Mouse (Mus musculus): ENCODE data around the gene Dusp18. TPM values are rescaled to one million over a fixed set of nuclear protein-coding genes. Genes with fewer than 3 reads are reported as not detected.

The Dusp18 gene
- 5.2 and 5.6 TPM in 2 replicates for polyA plus RNA-seq (2015; fragmentation: Nextera tagmentation; extraction: Ambion mirVana)

GRCm38 (mm10) chr11:3894406-3895281, at the start of gene Dusp18, which contains the start of gene 4921536K21Rik:
Gene Dusp18 (plus strand): TSS chr11:3895240.
Gene 4921536K21Rik (minus strand): TSS chr11:3895098.
- Histone ChIP-seq H3K36me3 (ENCODE audit: control insufficient read depth, insufficient read depth, low read length) (no peaks in the 10 kb centered on the region; the same call in 1 of the 2 replicates), H3K4me3 (ENCODE audit: low read length) (peak within 1 kb of the TSS; percentile 48), H3K4me2 (ENCODE audit: low read depth, low read length) (peak within 1 kb of the TSS; percentile 84), H3K27ac (ENCODE audit: low read length) (peak within 1 kb of the TSS; percentile 86), H3K9me3 (ENCODE audit: control insufficient read depth, low read length) (no peaks in the 10 kb centered on the region), H3K4me1 (ENCODE audit: control insufficient read depth, insufficient read depth, low read length) (0 out of 2 replicates have a peak, but pooled peaks cover 2% of the 10 kb centered on the region), H3K9ac (ENCODE audit: low read depth, low read length) (peak within 1 kb of the TSS; percentile 66), H3K27me3 (replicated peaks; ENCODE audit: control insufficient read depth, insufficient read depth, low read length) (no peaks in the 10 kb centered on the region)
- ATAC-seq: peak; percentile 98
- WGBS: 4% methylated on average over 46 of the region's 46 CpGs

GRCm38 (mm10) chr11:3846351-3846750, 48.7 kb upstream of the Dusp18 start:
- H3K4me3 ChIP-seq (ENCODE audit: low read length): no peak overlapping the region
- no peaks in the 10 kb centered on the region for H3K36me3 ChIP-seq (ENCODE audit: control insufficient read depth, insufficient read depth, low read length)
- no peaks in the 10 kb centered on the region for H3K9me3 ChIP-seq (ENCODE audit: control insufficient read depth, low read length)
- no peak overlapping the region for H3K4me2 ChIP-seq (ENCODE audit: low read depth, low read length)
- H3K9ac ChIP-seq (ENCODE audit: low read depth, low read length): no peak overlapping the region
- H3K27me3 ChIP-seq (replicated peaks; ENCODE audit: control insufficient read depth, insufficient read depth, low read length): no peaks in the 10 kb centered on the region
- no peak overlapping the region for H3K27ac ChIP-seq (ENCODE audit: low read length)
- WGBS: 75% methylated on average over 2 of the region's 2 CpGs
- ATAC-seq: no peak
- H3K4me1 ChIP-seq (ENCODE audit: control insufficient read depth, insufficient read depth, low read length): no peaks in the 10 kb centered on the region

DNA sequence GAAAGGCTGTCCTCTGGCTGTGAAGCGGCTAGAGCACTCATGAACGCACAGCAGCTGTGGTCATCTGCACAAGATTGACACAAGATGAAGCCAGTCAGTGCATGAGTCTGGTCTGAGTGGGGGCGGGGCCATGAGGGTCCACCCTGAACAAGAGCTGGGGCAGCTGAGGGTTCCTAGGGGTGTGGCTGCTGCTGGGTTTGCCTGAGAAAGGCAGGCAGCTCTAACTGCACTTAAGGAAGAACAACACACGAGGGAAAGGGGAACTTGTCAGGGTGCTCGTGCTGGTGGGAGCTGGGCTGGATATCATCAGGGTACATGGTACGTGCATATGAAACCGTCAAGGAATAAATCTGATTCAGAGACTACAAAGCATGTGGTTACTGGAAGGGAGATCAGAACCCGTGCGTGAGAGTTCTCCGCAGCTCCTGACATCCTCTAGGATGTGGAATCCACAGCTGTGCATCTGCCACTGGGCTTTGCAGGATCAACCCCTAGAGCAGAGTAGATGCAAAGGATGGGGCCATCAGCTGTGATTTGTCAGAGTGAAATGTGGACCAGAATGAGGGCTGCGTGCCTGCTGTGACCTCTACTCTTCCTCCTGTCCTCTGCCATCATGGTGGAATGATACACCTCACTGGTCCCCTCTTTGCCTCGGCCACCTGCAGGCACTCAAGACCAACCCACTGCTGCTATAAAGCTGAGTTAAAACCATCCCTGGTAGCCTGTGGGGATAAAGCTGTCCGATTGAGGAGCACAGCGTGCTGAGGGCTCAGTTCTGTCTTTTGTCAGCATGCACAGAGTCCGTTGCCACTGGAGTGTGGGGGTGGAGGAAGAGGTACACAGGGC, 45.3 kb upstream of the Dusp18 start:
- Histone ChIP-seq H3K9me3 (ENCODE audit: control insufficient read depth, low read length) (no peaks in the 10 kb centered on the region), H3K27me3 (replicated peaks; ENCODE audit: control insufficient read depth, insufficient read depth, low read length) (no peaks in the 10 kb centered on the region), H3K27ac (ENCODE audit: low read length) (no peak overlapping the region), H3K36me3 (ENCODE audit: control insufficient read depth, insufficient read depth, low read length) (no peaks in the 10 kb centered on the region), H3K9ac (ENCODE audit: low read depth, low read length) (no peak overlapping the region), H3K4me3 (ENCODE audit: low read length) (no peak overlapping the region), H3K4me1 (ENCODE audit: control insufficient read depth, insufficient read depth, low read length) (no peaks in the 10 kb centered on the region), H3K4me2 (ENCODE audit: low read depth, low read length) (no peak overlapping the region)
- WGBS: 73% methylated on average over 15 of the region's 15 CpGs
- ATAC-seq: no peak

GRCm38 (mm10) chr11:3850315-3850614, 44.8 kb upstream of the Dusp18 start:
- H3K4me3 ChIP-seq (ENCODE audit: low read length): no peak overlapping the region
- no peak overlapping the region for H3K4me2 ChIP-seq (ENCODE audit: low read depth, low read length)
- H3K4me1 ChIP-seq (ENCODE audit: control insufficient read depth, insufficient read depth, low read length): no peaks in the 10 kb centered on the region
- no peak overlapping the region for H3K9ac ChIP-seq (ENCODE audit: low read depth, low read length)
- H3K27me3 ChIP-seq (replicated peaks; ENCODE audit: control insufficient read depth, insufficient read depth, low read length): no peaks in the 10 kb centered on the region
- WGBS: 80% methylated on average over 2 of the region's 2 CpGs
- H3K27ac ChIP-seq (ENCODE audit: low read length): no peak overlapping the region
- ATAC-seq: no peak
- no peaks in the 10 kb centered on the region for H3K36me3 ChIP-seq (ENCODE audit: control insufficient read depth, insufficient read depth, low read length)
- no peaks in the 10 kb centered on the region for H3K9me3 ChIP-seq (ENCODE audit: control insufficient read depth, low read length)

- Histone ChIP-seq H3K36me3 (ENCODE audit: control insufficient read depth, insufficient read depth, low read length) (no peaks in the 10 kb centered on the region), H3K4me1 (ENCODE audit: control insufficient read depth, insufficient read depth, low read length) (no peaks in the 10 kb centered on the region), H3K4me3 (ENCODE audit: low read length) (no peak overlapping the region), H3K9me3 (ENCODE audit: control insufficient read depth, low read length) (no peaks in the 10 kb centered on the region), H3K9ac (ENCODE audit: low read depth, low read length) (no peak overlapping the region), H3K27ac (ENCODE audit: low read length) (no peak overlapping the region), H3K27me3 (replicated peaks; ENCODE audit: control insufficient read depth, insufficient read depth, low read length) (no peaks in the 10 kb centered on the region), H3K4me2 (ENCODE audit: low read depth, low read length) (no peak overlapping the region)
- WGBS: 51% methylated on average over 5 of the region's 5 CpGs
- no peak for ATAC-seq
These were observed 44.2 kb upstream of the Dusp18 start for GRCm38 (mm10) chr11:3850746-3851277.

DNA sequence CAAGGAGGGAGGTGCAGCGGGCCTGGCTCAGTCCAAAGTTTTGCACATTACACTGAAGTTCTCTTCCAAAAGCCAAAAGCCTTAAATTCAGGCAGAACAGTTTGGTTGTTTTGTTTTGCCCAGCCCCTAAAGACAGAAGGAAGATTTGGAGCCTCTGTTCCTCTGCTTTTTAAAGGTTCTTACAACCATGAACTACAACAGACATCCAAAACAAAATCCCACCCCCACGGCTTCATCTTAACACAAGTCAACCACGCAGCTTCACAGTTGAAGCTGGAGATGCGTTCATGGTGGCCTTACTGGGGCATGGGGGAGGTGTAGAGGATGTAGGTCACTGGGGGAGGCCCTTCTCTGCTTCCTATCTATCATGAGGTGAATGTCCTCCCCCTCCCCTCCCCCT, 43.2 kb upstream of the Dusp18 start:
- Histone ChIP-seq H3K27me3 (replicated peaks; ENCODE audit: control insufficient read depth, insufficient read depth, low read length) (no peaks in the 10 kb centered on the region), H3K4me2 (ENCODE audit: low read depth, low read length) (no peak overlapping the region), H3K27ac (ENCODE audit: low read length) (no peak overlapping the region), H3K4me3 (ENCODE audit: low read length) (no peak overlapping the region), H3K36me3 (ENCODE audit: control insufficient read depth, insufficient read depth, low read length) (no peaks in the 10 kb centered on the region), H3K9ac (ENCODE audit: low read depth, low read length) (no peak overlapping the region), H3K4me1 (ENCODE audit: control insufficient read depth, insufficient read depth, low read length) (no peaks in the 10 kb centered on the region), H3K9me3 (ENCODE audit: control insufficient read depth, low read length) (no peaks in the 10 kb centered on the region)
- no peak for ATAC-seq
- WGBS: 78% methylated on average over 4 of the region's 4 CpGs

GRCm38 (mm10) chr11:3853031-3853430, 42.0 kb upstream of the Dusp18 start:
- Histone ChIP-seq H3K4me3 (ENCODE audit: low read length) (no peak overlapping the region), H3K4me2 (ENCODE audit: low read depth, low read length) (no peak overlapping the region), H3K9ac (ENCODE audit: low read depth, low read length) (no peak overlapping the region), H3K36me3 (ENCODE audit: control insufficient read depth, insufficient read depth, low read length) (no peaks in the 10 kb centered on the region), H3K27me3 (replicated peaks; ENCODE audit: control insufficient read depth, insufficient read depth, low read length) (no peaks in the 10 kb centered on the region), H3K27ac (ENCODE audit: low read length) (no peak overlapping the region), H3K4me1 (ENCODE audit: control insufficient read depth, insufficient read depth, low read length) (no peaks in the 10 kb centered on the region), H3K9me3 (ENCODE audit: control insufficient read depth, low read length) (no peaks in the 10 kb centered on the region)
- ATAC-seq: no peak
- WGBS: 90% methylated on average over 10 of the region's 10 CpGs

- H3K4me3 ChIP-seq (ENCODE audit: low read length): no peak overlapping the region
- H3K4me1 ChIP-seq (ENCODE audit: control insufficient read depth, insufficient read depth, low read length): no peaks in the 10 kb centered on the region
- H3K9me3 ChIP-seq (ENCODE audit: control insufficient read depth, low read length): no peaks in the 10 kb centered on the region
- no peaks in the 10 kb centered on the region for H3K27me3 ChIP-seq (replicated peaks; ENCODE audit: control insufficient read depth, insufficient read depth, low read length)
- 66% methylated on average over 5 of the region's 5 CpGs for WGBS
- no peak for ATAC-seq
- H3K4me2 ChIP-seq (ENCODE audit: low read depth, low read length): no peak overlapping the region
- no peak overlapping the region for H3K27ac ChIP-seq (ENCODE audit: low read length)
- no peaks in the 10 kb centered on the region for H3K36me3 ChIP-seq (ENCODE audit: control insufficient read depth, insufficient read depth, low read length)
- no peak overlapping the region for H3K9ac ChIP-seq (ENCODE audit: low read depth, low read length)
These were observed 41.5 kb upstream of the Dusp18 start for GRCm38 (mm10) chr11:3853481-3854034.

DNA sequence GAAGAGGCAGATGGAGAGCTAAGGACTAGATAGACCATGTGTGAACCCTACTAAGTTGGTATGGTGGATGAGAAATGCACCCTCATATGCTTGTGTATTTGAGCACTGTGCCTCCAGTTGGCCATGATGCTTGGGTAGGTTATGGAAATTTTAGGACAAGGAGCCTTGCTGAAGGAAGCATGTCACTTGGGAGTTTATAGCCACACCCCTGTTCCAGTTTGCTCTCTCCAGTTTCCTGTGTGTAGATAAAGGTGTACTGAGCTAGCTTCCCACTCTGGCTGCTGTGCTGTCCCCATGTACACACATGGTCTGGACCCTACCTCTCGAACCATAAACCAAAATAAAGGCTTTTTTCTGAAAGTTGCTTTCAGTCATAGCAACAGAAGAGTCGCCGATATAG, 40.9 kb upstream of the Dusp18 start:
- Histone ChIP-seq H3K4me1 (ENCODE audit: control insufficient read depth, insufficient read depth, low read length) (no peaks in the 10 kb centered on the region), H3K27ac (ENCODE audit: low read length) (no peak overlapping the region), H3K36me3 (ENCODE audit: control insufficient read depth, insufficient read depth, low read length) (no peaks in the 10 kb centered on the region), H3K27me3 (replicated peaks; ENCODE audit: control insufficient read depth, insufficient read depth, low read length) (no peaks in the 10 kb centered on the region), H3K9me3 (ENCODE audit: control insufficient read depth, low read length) (no peaks in the 10 kb centered on the region), H3K4me2 (ENCODE audit: low read depth, low read length) (no peak overlapping the region), H3K9ac (ENCODE audit: low read depth, low read length) (no peak overlapping the region), H3K4me3 (ENCODE audit: low read length) (no peak overlapping the region)
- WGBS: 91% methylated on average over 3 of the region's 3 CpGs
- no peak for ATAC-seq

Data from intestine, embryonic 16.5 days (tissue).